Mouse (Mus musculus) erythroblast, embryonic 14.5 days (primary cell): ENCODE data around the gene Cxxc4. TPM values are rescaled to one million over a fixed set of nuclear protein-coding genes. Genes with fewer than 3 reads are reported as not detected.

Source experiments
- H3K27me3 ChIP-seq: 2 replicates; pipeline ENCODE4 v1.6.1; 2012; ENCODE audit warnings: inconsistent platforms; ENCODE audit not compliant: control insufficient read depth
- H3K36me3 ChIP-seq: 2 replicates; pipeline ENCODE4 v1.6.1; 2012; ENCODE audit warnings: mild to moderate bottlenecking, inconsistent platforms; ENCODE audit not compliant: control insufficient read depth
- H3K4me1 ChIP-seq: 2 replicates; pipeline ENCODE4 v1.6.1; 2012; ENCODE audit warnings: inconsistent platforms; ENCODE audit not compliant: control insufficient read depth
- H3K4me3 ChIP-seq: replicated peaks from 2 replicates; pipeline ENCODE3; 2012; ENCODE audit warnings: moderate library complexity, mild to moderate bottlenecking, inconsistent platforms
- H3K9me3 ChIP-seq: 2 replicates; pipeline ENCODE4 v1.6.1; 2012; ENCODE audit warnings: low read length, inconsistent platforms, mixed read lengths; ENCODE audit not compliant: control insufficient read depth
- GATA1 ChIP-seq: IDR thresholded peaks from 2 replicates; pipeline ENCODE4 v1.6.1; 2012; ENCODE audit warnings: low read length, inconsistent platforms, mixed read lengths
- TAL1 ChIP-seq: IDR thresholded peaks from 3 replicates; pipeline ENCODE4 v1.6.1; 2012; ENCODE audit warnings: low read length, inconsistent platforms, mixed read lengths
- polyA plus RNA-seq: library from polyadenylated mRNA; stranded (reverse); fragments of >175 nt; gene quantifications from 2 replicates; pipeline ENCODE4 v1.2.3, GENCODE M21; 2012

Cxxc4 gene
- polyA plus RNA-seq, 1 experiment: 0.01 TPM

DNA sequence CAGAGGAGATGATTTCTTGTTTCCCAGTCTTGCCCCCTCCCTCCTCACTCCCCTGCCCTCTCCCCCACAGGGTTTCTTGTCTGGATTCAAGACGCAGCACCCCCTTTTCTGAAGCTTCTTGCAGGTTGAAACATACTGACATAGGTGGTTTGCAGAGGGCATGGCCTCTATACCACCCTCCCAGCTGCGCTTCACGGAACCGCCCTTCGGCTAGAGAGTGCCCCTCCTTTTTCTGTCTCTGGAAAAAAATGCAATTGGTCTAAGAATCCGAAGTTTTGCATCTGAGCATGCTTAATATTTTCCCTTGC, 4.4 kb downstream of the Cxxc4 start:
- H3K36me3 ChIP-seq: no peaks in the 10 kb centered on the region
- H3K27me3 ChIP-seq: peaks cover 70% of the 10 kb centered on the region
- no peak overlapping the region for H3K4me3 ChIP-seq
- H3K9me3 ChIP-seq: no peaks in the 10 kb centered on the region; the same call in 1 of the 2 replicates
- TF ChIP-seq GATA1 (no peak), TAL1 (no peak)
- no peaks in the 10 kb centered on the region for H3K4me1 ChIP-seq

DNA sequence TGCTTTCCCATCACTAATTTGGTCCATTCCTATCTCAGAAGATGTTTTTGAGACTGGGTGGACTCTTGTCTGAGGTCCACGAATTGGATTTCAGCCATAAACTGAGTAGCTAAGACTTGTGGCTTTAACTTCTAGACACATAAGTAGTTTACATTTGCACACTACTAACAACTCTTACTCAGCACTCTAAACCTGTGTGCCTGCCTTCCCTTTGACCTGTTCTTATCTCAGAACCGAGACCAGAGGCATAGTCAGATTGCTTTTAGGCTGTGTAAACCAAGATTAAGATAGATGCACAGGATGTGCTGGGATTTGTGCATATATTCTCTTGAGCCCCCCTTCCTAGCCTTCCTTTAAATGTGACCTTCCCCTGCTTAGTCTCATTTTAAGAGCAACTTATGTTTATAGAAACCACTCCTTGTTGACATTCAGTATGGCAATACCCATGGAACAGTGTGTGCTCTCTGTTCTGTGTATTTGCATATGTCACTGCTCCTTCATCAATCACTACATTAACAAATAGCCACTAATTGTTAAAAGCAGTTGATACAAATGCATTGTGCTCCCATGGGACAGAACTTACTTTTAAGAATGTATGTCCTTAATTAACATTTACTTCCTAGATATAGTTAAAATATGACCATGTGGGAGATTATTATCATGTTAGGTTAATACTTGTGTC, 7.0 kb downstream of the Cxxc4 start:
- no peak overlapping the region for H3K4me3 ChIP-seq
- no peaks in the 10 kb centered on the region for H3K4me1 ChIP-seq
- TF ChIP-seq TAL1 (no peak), GATA1 (no peak)
- H3K36me3 ChIP-seq: no peaks in the 10 kb centered on the region
- peaks cover 43% of the 10 kb centered on the region for H3K27me3 ChIP-seq
- no peaks in the 10 kb centered on the region; the same call in 1 of the 2 replicates for H3K9me3 ChIP-seq

DNA sequence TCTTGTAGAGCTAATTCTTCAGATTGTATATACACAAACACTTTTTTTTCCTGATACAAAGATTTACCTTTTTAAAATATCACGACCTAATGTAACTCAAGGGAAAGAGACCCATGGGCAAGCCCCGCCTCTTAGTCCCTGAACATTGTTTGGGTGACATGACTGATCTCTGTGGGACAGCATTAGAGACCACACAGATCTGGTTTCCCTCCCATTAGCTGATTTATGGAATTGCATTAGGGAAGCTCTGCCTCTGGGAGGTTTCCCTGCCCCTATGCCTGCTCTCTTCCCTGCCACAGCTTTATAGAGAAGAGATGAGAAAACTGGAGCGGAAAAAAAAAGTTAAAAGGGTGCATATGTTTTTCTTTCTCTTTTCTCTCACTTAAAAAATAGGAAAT, 7.6 kb downstream of the Cxxc4 start:
- no peak for TF ChIP-seq GATA1
- no peak for TF ChIP-seq TAL1
- Histone ChIP-seq H3K9me3 (no peaks in the 10 kb centered on the region; the same call in 1 of the 2 replicates), H3K4me3 (no peak overlapping the region), H3K4me1 (no peaks in the 10 kb centered on the region), H3K27me3 (peaks cover 38% of the 10 kb centered on the region), H3K36me3 (no peaks in the 10 kb centered on the region)

DNA sequence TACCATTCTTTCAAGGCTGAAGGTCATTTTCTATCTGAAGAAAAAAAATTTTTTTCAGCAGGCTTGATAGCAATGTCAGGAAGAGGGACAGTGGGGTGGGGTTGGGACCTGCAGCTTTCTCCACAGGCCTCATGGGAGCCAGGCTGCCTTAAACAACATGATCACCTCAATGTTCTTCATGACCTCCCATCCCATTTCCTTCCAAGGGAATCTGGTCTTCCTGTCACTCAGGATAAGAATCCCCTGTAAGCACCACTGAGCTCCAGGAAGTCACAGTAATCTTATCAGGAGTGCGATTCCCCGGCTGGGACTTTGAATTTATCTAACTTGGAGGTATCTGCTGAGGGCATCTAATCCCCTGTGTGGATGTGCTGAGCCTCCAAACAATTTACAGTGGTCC, 17.9 kb downstream of the Cxxc4 start:
- Histone ChIP-seq H3K4me1 (no peaks in the 10 kb centered on the region), H3K4me3 (no peak overlapping the region), H3K36me3 (no peaks in the 10 kb centered on the region), H3K9me3 (no peaks in the 10 kb centered on the region), H3K27me3 (no peaks in the 10 kb centered on the region)
- TF ChIP-seq GATA1 (no peak), TAL1 (no peak)

DNA sequence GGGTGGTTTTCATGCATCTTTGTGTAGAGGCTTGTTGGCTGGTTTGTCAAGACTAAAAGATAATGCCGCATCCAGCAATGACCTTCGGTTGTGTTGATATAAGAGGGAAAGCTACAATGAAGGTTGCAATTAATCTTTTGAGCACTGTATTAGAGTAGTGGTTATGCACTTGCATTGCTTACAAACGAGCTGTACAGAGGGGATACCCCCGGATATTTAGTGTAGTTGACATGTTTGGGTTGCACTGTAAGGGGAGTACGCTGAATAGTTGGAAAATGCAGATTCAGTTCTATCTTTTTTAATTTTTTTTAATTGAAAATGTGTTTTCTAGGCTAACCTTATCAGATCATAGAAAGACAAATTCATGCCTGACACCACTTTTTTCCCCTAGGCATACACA, 22.4 kb downstream of the Cxxc4 start:
- Histone ChIP-seq H3K4me3 (no peak overlapping the region), H3K36me3 (no peaks in the 10 kb centered on the region), H3K9me3 (no peaks in the 10 kb centered on the region), H3K4me1 (no peaks in the 10 kb centered on the region), H3K27me3 (no peaks in the 10 kb centered on the region)
- no peak for TF ChIP-seq TAL1
- TF ChIP-seq GATA1: no peak

DNA sequence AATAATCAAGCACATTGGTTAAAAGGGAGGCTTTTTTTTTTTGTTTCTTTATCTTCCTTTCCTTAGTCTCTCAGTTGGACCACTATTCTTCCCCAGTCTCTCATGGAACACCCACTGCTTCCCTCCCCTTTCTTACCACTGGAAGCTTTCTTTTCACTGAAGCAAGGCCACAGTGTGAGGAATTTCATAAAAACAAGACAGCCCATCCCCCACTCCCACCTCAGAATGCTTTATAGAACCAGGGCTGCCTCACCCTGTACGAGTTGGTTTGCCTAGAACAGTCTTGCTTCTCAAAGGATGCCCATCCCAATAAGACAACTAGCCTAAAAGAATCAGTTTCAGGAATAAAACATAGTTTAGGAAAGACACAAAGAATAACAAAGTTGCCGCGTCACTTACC, 23.0 kb downstream of the Cxxc4 start:
- TF ChIP-seq TAL1 (no peak), GATA1 (no peak)
- Histone ChIP-seq H3K4me1 (no peaks in the 10 kb centered on the region), H3K36me3 (no peaks in the 10 kb centered on the region), H3K9me3 (no peaks in the 10 kb centered on the region), H3K4me3 (no peak overlapping the region), H3K27me3 (no peaks in the 10 kb centered on the region)

DNA sequence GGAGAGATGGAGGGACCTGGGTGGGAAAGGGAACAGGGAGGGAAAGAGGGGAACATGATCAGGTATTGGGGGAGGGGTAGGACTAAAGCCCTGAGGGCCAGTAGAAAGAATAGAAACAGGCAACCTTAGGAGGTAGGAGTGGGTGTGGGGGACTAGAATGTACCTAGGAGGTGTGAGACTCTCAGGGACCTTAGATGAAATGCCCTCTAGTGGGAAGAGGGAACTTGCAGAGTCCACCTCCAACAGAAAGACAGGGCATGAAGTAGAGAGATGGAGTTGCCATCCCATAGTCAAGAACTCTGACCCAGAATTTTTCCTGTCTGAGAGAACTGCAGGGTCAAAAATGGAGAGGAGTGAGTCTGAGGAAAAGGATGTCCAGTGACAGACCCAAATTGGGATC, 43.4 kb downstream of the Cxxc4 start:
- Histone ChIP-seq H3K4me1 (no peaks in the 10 kb centered on the region), H3K27me3 (no peaks in the 10 kb centered on the region), H3K9me3 (no peaks in the 10 kb centered on the region), H3K36me3 (no peaks in the 10 kb centered on the region), H3K4me3 (no peak overlapping the region)
- TF ChIP-seq TAL1 (no peak), GATA1 (no peak)

DNA sequence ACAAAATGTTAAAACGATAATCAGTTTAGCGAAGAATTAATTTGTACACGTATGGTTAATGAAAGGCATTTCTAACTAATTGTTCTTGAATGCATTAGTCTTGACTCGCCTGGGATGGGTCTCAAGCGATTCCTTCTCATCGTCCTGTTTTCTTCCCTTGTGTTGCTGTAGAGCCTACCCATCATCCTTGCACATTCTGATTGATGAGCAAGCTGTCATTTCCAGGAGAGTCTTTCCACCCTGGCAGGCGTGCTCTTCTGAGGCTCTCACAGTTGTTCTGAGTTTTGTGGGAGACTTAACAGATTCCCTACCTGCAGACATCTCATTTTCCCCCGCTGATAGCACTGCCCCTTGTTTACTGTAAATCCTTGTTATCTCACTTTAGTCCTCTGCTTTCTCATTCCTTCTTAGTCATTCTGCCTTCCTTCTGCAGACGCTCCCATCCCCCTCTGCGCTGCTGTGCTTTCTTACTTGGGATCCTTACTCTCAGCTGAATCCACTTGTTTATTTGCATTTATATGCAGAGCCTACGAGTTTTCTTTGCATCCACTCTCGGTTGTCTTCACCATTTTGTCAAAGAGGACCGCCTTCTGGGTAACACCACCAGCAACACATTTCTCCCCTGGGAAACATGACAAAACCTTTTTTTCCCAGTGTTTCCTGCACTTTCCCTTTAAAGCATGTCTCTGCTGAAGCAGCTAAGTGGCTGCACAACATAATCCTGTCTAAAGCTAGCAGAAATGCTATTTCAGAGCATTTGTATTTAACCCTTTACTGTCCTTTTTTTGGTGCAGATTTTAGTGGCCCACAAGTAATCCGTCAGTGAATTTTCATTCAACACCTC, 45.5 kb downstream of the Cxxc4 start:
- Histone ChIP-seq H3K9me3 (no peaks in the 10 kb centered on the region), H3K36me3 (no peaks in the 10 kb centered on the region), H3K4me1 (no peaks in the 10 kb centered on the region), H3K4me3 (no peak overlapping the region), H3K27me3 (no peaks in the 10 kb centered on the region)
- TF ChIP-seq TAL1: no peak
- TF ChIP-seq GATA1: no peak

DNA sequence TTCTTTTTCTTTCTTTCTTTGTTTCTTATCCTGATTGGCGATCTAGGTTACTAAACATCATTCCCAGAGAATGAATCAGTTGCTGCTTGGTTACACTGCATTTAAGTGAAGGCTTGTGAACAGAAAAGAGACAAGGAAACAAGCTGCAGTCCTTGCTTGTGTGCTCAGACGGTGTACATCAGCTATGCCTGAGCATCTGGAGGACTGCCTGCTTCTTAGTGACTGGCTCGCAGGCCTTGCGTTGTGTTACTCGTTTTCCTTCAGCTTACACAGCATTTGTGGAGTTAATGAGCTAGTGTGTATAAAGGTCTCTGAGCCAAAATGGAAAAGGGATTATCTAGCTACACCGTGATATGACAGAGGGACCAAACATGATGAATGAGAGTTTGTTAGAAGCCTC, 58.9 kb downstream of the Cxxc4 start:
- H3K27me3 ChIP-seq: no peaks in the 10 kb centered on the region
- no peaks in the 10 kb centered on the region for H3K4me1 ChIP-seq
- H3K9me3 ChIP-seq: no peaks in the 10 kb centered on the region
- H3K4me3 ChIP-seq: no peak overlapping the region
- TF ChIP-seq GATA1 (no peak), TAL1 (no peak)
- no peaks in the 10 kb centered on the region for H3K36me3 ChIP-seq
